Mouse (Mus musculus) cerebellum, postnatal 4 days (tissue): ENCODE measurements at regions not wholly inside any gene's neighbourhood (a gene's known extent, or its start where the extent isn't known, plus 50 kb on each side); places are given as distances from the start of the nearest gene placed in this dataset.

Experiments used
- DNase-seq, 2 experiments: peaks; one replicate each; pipeline ENCODE4 v3.0.0; 2022; ENCODE audit warnings: low spot score in 2 of 2, mixed read lengths in 1 of 2

GRCm38 (mm10) chr10:66102103-66102502 is 993.8 kb upstream of the Jmjd1c start:
- no peak for DNase-seq

- no peak for DNase-seq
These were observed 964.6 kb upstream of the Jmjd1c start for GRCm38 (mm10) chr10:66131361-66131760.

GRCm38 (mm10) chr10:66132025-66132424 is 963.9 kb upstream of the Jmjd1c start:
- no peak for DNase-seq

- no peak for DNase-seq
These were observed 953.5 kb upstream of the Jmjd1c start for GRCm38 (mm10) chr10:66142413-66142812.

- no peak for DNase-seq
These were observed 953.0 kb upstream of the Jmjd1c start for GRCm38 (mm10) chr10:66142910-66143309.

- DNase-seq: no peak
These were observed 945.0 kb upstream of the Jmjd1c start for GRCm38 (mm10) chr10:66150966-66151365.

GRCm38 (mm10) chr10:66152777-66153176 is 943.1 kb upstream of the Jmjd1c start:
- DNase-seq: no peak

- no peak for DNase-seq
These were observed 934.9 kb upstream of the Jmjd1c start for GRCm38 (mm10) chr10:66160916-66161556.

GRCm38 (mm10) chr10:66172803-66173202 is 923.1 kb upstream of the Jmjd1c start:
- DNase-seq: no peak

GRCm38 (mm10) chr10:66177318-66177717 is 918.6 kb upstream of the Jmjd1c start:
- no peak for DNase-seq

GRCm38 (mm10) chr10:66181231-66181630 is 914.7 kb upstream of the Jmjd1c start:
- peak in 1 of 2 experiments; percentile 42 for DNase-seq

GRCm38 (mm10) chr10:66183069-66183468 is 912.9 kb upstream of the Jmjd1c start:
- no peak for DNase-seq

GRCm38 (mm10) chr10:66187038-66187437 is 908.9 kb upstream of the Jmjd1c start:
- DNase-seq: no peak

GRCm38 (mm10) chr10:66201115-66201514 is 894.8 kb upstream of the Jmjd1c start:
- no peak for DNase-seq

- DNase-seq: no peak
These were observed 867.8 kb upstream of the Jmjd1c start for GRCm38 (mm10) chr10:66228123-66228522.

- no peak for DNase-seq
These were observed 861.5 kb upstream of the Jmjd1c start for GRCm38 (mm10) chr10:66234370-66234916.

- no peak for DNase-seq
These were observed 839.5 kb upstream of the Jmjd1c start for GRCm38 (mm10) chr10:66256377-66256776.

- no peak for DNase-seq
These were observed 825.2 kb upstream of the Jmjd1c start for GRCm38 (mm10) chr10:66270647-66271270.

- no peak for DNase-seq
These were observed 800.3 kb upstream of the Jmjd1c start for GRCm38 (mm10) chr10:66295628-66296027.

- DNase-seq: no peak
These were observed 792.6 kb upstream of the Jmjd1c start for GRCm38 (mm10) chr10:66303235-66303780.

- no peak for DNase-seq
These were observed 791.0 kb upstream of the Jmjd1c start for GRCm38 (mm10) chr10:66304901-66305300.

GRCm38 (mm10) chr10:66331166-66331565 is 764.8 kb upstream of the Jmjd1c start:
- no peak for DNase-seq

GRCm38 (mm10) chr10:66337994-66338393 is 757.9 kb upstream of the Jmjd1c start:
- no peak for DNase-seq
